Mouse (Mus musculus) frontal cortex, postnatal 25 days (tissue): ENCODE measurements around the gene Nat14.
A peak's percentile ranks its signal among the peaks of the same experiment; 100 is the strongest.
"Not testable (repeated sequence)": the region's sequence is repeated elsewhere in the genome, so short reads cannot be mapped to it uniquely, and the experiment has no call there.

Experiments used
- DNase-seq, 2 experiments: peaks; one replicate each; pipeline ENCODE4 v3.0.0; 2022; ENCODE audit warnings: low spot score in 2 of 2

Gene Nat14

GRCm38 (mm10) chr7:4921824-4922482, at the start of gene Nat14:
Gene Nat14, plus strand, starts transcription at chr7:4922028.
- DNase-seq = no peak

DNA sequence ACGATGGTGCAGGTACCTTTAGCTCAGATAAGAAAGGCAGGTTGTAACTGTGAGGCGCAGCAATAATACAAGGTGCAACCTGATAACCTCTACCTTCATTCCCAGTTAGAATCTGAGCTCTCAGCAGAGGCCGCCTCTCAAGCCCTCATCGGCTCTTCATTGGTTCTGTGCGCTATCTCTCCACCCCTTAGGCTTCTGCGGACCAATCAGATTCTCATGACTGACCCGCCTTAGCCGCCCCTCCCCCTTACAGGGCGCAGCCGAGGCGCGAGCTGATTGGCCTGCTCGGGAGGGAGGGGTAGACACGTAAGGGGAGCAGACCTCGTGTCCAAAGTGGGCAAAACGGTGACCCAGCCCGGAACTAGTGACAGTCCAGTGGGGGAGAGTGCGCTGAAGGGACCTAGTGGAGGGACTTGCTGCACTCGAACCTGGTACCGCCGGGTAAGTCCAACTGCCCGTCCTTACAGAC, 45.0 kb upstream of the Nat14 start, which contains the start of gene Isoc2a:
Gene Isoc2a, plus strand, starts transcription at position 401 of the 469 bp plus-strand sequence.
- peak; percentile 48 to 70 for DNase-seq

GRCm38 (mm10) chr7:4877226-4877625, 44.6 kb upstream of the Nat14 start:
- no peak for DNase-seq

DNA sequence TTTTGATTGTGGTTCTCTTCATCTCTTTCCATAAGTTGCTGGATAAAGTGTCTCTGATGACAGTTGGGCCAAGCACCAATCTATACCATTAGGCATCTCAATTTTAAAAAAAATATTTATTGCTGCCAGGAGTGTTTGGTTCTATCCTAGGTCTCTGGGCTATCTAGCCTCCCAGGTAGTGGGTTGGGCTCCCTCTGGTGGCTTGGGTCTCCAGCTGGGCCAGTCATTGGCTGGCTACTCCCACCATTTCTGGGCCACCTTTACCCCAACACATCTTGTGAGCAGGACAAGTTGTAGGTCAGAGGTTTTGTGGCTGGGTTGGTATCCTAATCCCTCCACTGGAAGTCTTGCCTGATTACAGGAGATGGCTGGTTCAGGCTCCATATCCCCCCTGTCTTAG, 43.6 kb upstream of the Nat14 start:
- no peak for DNase-seq

- DNase-seq = not testable (repeated sequence)
Observed at GRCm38 (mm10) chr7:4879036-4879435, 42.8 kb upstream of the Nat14 start.

DNA sequence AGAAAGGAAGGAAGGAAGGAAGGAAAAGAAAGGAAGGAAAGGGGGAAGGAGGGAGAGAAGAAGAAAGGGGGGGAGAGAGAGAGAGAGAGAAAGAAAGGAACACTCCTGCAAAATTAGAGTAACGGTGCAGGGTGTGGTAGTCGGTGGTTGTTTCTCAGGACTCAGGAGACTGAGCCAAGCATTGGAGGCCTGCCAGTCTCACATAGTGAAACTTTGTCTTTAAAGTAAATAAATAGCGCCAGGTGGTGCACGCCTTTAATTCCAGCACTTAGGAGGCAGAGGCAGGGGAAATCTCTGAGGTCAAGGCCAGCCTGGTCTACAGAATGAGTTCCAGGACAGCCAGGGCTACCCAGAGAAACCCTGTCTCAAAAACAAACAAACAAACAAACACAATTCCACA, 35.1 kb upstream of the Nat14 start:
- no peak for DNase-seq

- DNase-seq = no peak
Observed at GRCm38 (mm10) chr7:4895186-4895585, 26.6 kb upstream of the Nat14 start.

- no peak for DNase-seq
Observed at GRCm38 (mm10) chr7:4898851-4899648, 22.8 kb upstream of the Nat14 start.

DNA sequence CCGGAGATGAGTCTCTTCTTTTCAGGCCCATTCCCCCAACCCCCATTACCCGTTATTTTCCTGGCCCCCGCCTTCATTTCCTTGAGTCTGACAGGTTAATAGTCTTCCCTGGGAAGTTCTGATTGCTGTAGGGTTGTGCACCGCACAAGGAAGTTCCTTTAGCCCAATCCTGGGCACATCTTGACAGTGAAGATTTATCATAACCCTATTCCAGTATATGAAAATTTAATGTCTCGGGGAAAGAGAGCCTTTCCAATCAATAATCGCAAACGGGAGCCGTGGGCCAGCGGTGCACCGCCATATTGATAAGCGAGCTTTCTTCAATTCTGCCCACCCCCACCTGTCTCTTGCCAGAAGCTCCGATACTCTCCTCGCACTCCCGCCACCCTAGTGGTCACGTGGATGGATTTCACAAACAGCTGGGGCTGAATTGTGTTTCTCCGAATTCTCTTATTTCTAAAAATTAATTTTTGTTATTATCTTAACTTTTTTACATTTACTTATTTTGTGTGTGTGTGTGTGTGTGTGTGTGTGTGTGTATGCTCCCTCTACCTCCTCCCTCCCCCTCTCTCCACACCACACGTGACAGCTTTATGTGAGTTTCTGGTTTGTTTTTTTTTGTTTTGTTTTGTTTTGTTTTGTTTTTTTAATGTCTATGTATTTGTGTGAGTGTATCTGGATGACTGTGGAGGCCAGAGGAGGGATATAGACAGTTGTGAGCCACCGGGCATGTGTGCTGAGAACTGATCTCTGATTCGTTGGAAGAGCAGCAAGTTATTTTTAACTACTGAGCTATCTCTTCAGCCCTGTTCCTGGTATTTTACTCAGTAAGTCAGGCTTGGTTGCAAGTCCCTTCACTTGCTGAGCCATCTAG, 21.9 kb upstream of the Nat14 start:
- DNase-seq = no peak

GRCm38 (mm10) chr7:4900523-4900851, 21.3 kb upstream of the Nat14 start:
- DNase-seq = no peak

- DNase-seq = no peak
Observed at GRCm38 (mm10) chr7:4901171-4901570, 20.7 kb upstream of the Nat14 start.

- no peak for DNase-seq
Observed at GRCm38 (mm10) chr7:4902404-4902803, 19.4 kb upstream of the Nat14 start.

- DNase-seq = no peak
Observed at GRCm38 (mm10) chr7:4906466-4906950, 15.3 kb upstream of the Nat14 start, which contains the start of gene Gm36210. Gene Gm36210, minus strand, starts transcription at chr7:4906516.

GRCm38 (mm10) chr7:4911561-4911960, 10.3 kb upstream of the Nat14 start:
- peak in 1 of 2 experiments; percentile 59 for DNase-seq

DNA sequence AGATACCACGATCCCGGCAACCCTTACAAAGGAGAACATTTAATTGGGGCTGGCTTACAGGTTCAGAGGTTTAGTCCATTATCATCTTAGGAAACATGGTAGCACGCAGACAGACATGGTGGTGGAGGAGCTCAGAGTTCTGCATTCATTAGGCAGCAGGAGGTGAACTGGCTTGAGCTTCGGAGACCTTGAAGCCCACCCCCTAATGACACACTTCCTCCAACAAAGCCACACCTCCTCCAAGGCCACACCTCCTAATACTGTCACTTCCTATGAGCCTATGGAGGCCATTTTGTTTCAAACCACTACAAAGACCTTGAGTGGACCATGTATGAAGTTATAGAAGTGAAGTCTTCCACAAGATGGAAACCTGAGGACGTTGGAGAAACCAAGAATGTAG, 9.6 kb upstream of the Nat14 start:
- DNase-seq = no peak

GRCm38 (mm10) chr7:4915007-4915665, 6.7 kb upstream of the Nat14 start, which contains the start of gene Zfp628:
Gene Zfp628, plus strand, starts transcription at chr7:4915217.
- DNase-seq = peak; percentile 90 to 91

GRCm38 (mm10) chr7:4915669-4916416, 6.0 kb upstream of the Nat14 start:
- no peak for DNase-seq

GRCm38 (mm10) chr7:4917494-4917893, 4.3 kb upstream of the Nat14 start:
- no peak for DNase-seq

DNA sequence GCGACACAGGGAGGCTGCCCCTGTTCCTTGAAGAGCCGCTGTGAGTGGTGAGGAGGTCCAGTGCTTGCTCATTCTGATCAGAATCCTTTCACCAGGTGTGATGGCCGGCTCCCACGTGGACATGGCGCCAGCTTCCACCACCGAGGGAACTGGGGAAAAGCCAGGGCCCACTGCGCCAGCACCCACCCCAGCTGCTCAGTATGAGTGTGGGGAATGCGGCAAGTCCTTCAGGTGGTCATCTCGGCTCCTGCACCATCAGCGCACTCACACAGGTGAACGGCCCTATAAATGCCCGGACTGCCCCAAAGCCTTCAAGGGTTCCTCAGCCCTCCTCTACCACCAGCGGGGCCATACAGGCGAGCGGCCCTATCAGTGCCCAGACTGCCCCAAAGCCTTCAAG, 3.1 kb upstream of the Nat14 start:
- DNase-seq = no peak

- DNase-seq = no peak
Observed at GRCm38 (mm10) chr7:4919096-4919495, 2.7 kb upstream of the Nat14 start.

DNA sequence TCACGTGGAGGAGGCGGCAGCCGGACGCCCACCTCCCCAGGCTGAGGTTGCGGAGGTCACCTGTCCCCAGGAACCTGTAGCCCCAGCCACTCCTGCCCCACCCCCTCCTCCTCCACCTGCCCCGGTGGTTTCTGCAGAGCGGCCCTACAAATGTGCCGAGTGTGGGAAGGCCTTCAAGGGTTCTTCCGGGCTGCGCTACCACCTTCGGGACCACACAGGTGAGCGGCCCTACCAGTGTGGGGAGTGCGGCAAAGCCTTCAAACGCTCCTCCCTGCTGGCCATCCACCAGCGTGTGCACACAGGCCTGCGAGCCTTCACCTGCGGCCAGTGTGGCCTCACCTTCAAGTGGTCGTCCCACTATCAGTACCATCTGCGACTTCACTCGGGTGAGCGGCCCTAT, 1.9 kb upstream of the Nat14 start:
- DNase-seq = no peak
